7 mouse cellular contexts compared by ENCODE assay signal in the genomic region with DNA sequence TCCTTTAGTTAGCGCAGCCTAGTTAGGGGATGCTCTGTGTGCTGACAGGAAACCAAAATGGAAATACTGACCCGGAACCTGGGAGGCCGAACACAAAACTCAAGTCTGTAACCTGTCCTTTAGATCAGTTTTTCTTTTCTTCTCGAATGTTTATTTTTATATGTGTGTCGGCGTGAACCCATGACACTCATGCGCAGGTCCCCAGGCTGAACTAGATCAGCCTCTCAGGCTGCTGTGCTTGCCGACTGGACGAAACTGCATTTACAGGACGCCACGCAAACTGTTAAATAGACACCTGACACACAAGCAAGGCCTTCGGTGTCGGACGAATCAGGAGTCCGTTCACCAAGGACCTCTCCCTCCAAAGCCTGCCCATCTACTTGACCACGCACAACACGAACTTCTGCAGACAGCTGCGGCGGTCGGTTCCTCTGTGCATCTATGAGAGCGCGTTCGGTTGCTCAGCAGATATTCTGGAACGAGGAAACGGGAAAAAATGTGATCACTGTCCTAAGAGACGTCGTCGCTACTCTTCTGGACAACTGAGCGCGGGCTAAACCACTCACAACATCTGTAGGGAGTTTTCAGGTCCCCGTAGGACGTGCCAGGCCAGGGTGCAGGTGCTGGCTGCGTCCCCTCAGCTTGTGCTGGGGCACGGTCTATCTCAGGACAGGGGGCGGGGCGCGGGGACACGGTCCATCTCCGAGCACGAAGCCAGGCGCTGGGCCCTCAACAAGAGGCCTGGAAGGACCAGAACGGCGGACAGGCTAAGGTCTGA. TPM values are rescaled to one million over a fixed set of nuclear protein-coding genes. Genes with fewer than 3 reads are reported as not detected.
DNase-seq lines count a peak whose midpoint lies in the region; ATAC-seq and TF ChIP-seq lines count a peak whose summit lies in the region.

No protein-coding gene starts in this region.

- H3K9ac ChIP-seq in embryonic facial prominence, embryonic 12.5 days = peak overlapping the region; percentile 84
- H3K9ac ChIP-seq in intestine, embryonic 16.5 days (ENCODE audit: low read depth, low read length) = peak overlapping the region; percentile 77

- H3K36me3 ChIP-seq in embryonic facial prominence, embryonic 12.5 days = peaks cover 20% of the 10 kb centered on the region
- H3K36me3 ChIP-seq in intestine, embryonic 16.5 days (ENCODE audit: control insufficient read depth, insufficient read depth, low read length) = peaks cover 14% of the 10 kb centered on the region
- peaks cover 22% of the 10 kb centered on the region for H3K36me3 ChIP-seq in myocyte (ENCODE audit: control insufficient read depth, insufficient read depth)

- peaks cover 13% of the 10 kb centered on the region; the same call in 1 of the 2 replicates for H3K4me1 ChIP-seq in embryonic facial prominence, embryonic 12.5 days
- H3K4me1 ChIP-seq in intestine, embryonic 16.5 days (ENCODE audit: control insufficient read depth, insufficient read depth, low read length) = peaks cover 19% of the 10 kb centered on the region

- H3K27ac ChIP-seq in embryonic facial prominence, embryonic 12.5 days = peak overlapping the region; percentile 61
- peak overlapping the region; percentile 84 for H3K27ac ChIP-seq in intestine, embryonic 16.5 days (ENCODE audit: low read length)

- ATAC-seq in embryonic facial prominence, embryonic 12.5 days (ENCODE audit: insufficient number of reproducible peaks, insufficient read depth, low FRiP score, low TSS enrichment) = no peak
- peak; percentile 62 for ATAC-seq in intestine, embryonic 16.5 days

- no peaks in the 10 kb centered on the region for H3K9me3 ChIP-seq in embryonic facial prominence, embryonic 12.5 days
- H3K9me3 ChIP-seq in intestine, embryonic 16.5 days (ENCODE audit: control insufficient read depth, low read length) = no peaks in the 10 kb centered on the region

- H3K4me3 ChIP-seq in embryonic facial prominence, embryonic 12.5 days = peak overlapping the region; percentile 90
- peak overlapping the region; percentile 94 for H3K4me3 ChIP-seq in intestine, embryonic 16.5 days (ENCODE audit: low read length)
- H3K4me3 ChIP-seq in myocyte = peak overlapping the region; percentile 65

- H3K27me3 ChIP-seq in embryonic facial prominence, embryonic 12.5 days = no peaks in the 10 kb centered on the region
- no peaks in the 10 kb centered on the region for H3K27me3 ChIP-seq in intestine, embryonic 16.5 days (replicated peaks; ENCODE audit: control insufficient read depth, insufficient read depth, low read length)
- no peaks in the 10 kb centered on the region for H3K27me3 ChIP-seq in myocyte (ENCODE audit: control insufficient read depth, insufficient read depth, insufficient read length)

- WGBS in embryonic facial prominence, embryonic 12.5 days = 9% methylated on average over 43 of the region's 43 CpGs
- WGBS in intestine, embryonic 16.5 days = 10% methylated on average over 43 of the region's 43 CpGs

- peaks cover 19% of the 10 kb centered on the region for H3K79me2 ChIP-seq in myocyte (ENCODE audit: control insufficient read depth, insufficient read depth)

- TF ChIP-seq POLR2A in myocyte (IDR thresholded peaks at IDR 0.05; ENCODE audit: insufficient read length, low read depth) = no peak

- DNase-seq in layer of hippocampus, adult 11-12 months (ENCODE audit: low spot score) = peak; percentile 72
- DNase-seq in layer of hippocampus, postnatal 36 days = no peak
- peak; percentile 66 for DNase-seq in MEL-GATA-1-ER (ENCODE audit: extremely low read depth, low read depth)
- no peak for DNase-seq in right cerebral cortex, postnatal 25 days

- peak overlapping the region; percentile 55 for H3ac ChIP-seq in myocyte (ENCODE audit: control insufficient read depth, insufficient read length)

- peak overlapping the region; percentile 81 for H3K4me2 ChIP-seq in embryonic facial prominence, embryonic 12.5 days (replicated peaks)
- peak overlapping the region; percentile 87 for H3K4me2 ChIP-seq in intestine, embryonic 16.5 days (ENCODE audit: low read depth, low read length)
- H3K4me2 ChIP-seq in myocyte (ENCODE audit: low read depth) = peak overlapping the region; percentile 95

TF ChIP-seq in myocyte, 11 proteins besides CTCF, POLR2A, EP300 and RAD21:
- no peak for TF ChIP-seq MAX (IDR thresholded peaks at IDR 0.05; ENCODE audit: low read depth)
- peak in 1 of 3 experiments; percentile 28 for TF ChIP-seq MYOG (IDR thresholded peaks at IDR 0.05; ENCODE audit: control insufficient read depth in 1 of 3, insufficient read depth in 1 of 3, insufficient read length in 2 of 3, low read depth in 2 of 3)
- TF ChIP-seq MYOD1 (IDR thresholded peaks at IDR 0.05; ENCODE audit: control insufficient read depth in 1 of 3, insufficient read length in 2 of 3, low read depth in 2 of 3) = no peak
- no peak for TF ChIP-seq TCF12 (IDR thresholded peaks at IDR 0.05; ENCODE audit: insufficient read depth, poor library complexity, severe bottlenecking)
- no peak for TF ChIP-seq TCF3 (IDR thresholded peaks at IDR 0.05; ENCODE audit: insufficient read length, low read depth)
- no peak for TF ChIP-seq E2F4 (IDR thresholded peaks at IDR 0.05; ENCODE audit: insufficient read depth)
TF ChIP-seq in myocyte: peak in this region for 1.

RNA-seq across cellular contexts. Expression of gene Dazap2, which starts 0.7 kb away (rescaled TPM):
- 100 to 1,000 TPM; 108 to 109 TPM for total RNA-seq in layer of hippocampus, postnatal 36 days (2021)
- 124 and 130 TPM in 2 replicates for polyA plus RNA-seq in embryonic facial prominence, embryonic 12.5 days (2016; fragmentation: Nextera tagmentation; extraction: Ambion mirVana)
- polyA plus RNA-seq in intestine, embryonic 16.5 days (2015; fragmentation: Nextera tagmentation; extraction: Ambion mirVana) = 301 and 320 TPM in 2 replicates
- 154 TPM for polyA plus RNA-seq in myocyte (2012; fragmentation: generic; extraction: Trizol)

RNA-seq across cellular contexts. Expression of gene Pou6f1, which starts 14.6 kb away (rescaled TPM):
- 100 to 1,000 TPM; 105 to 106 TPM for total RNA-seq in layer of hippocampus, postnatal 36 days (2021)
- polyA plus RNA-seq in embryonic facial prominence, embryonic 12.5 days (2016; fragmentation: Nextera tagmentation; extraction: Ambion mirVana) = 9.0 and 11.3 TPM in 2 replicates
- polyA plus RNA-seq in intestine, embryonic 16.5 days (2015; fragmentation: Nextera tagmentation; extraction: Ambion mirVana) = 3.1 and 3.2 TPM in 2 replicates
- polyA plus RNA-seq in myocyte (2012; fragmentation: generic; extraction: Trizol) = 7.7 TPM

RNA-seq across cellular contexts. Expression of gene Smagp, which starts 22.3 kb away (rescaled TPM):
- total RNA-seq in layer of hippocampus, postnatal 36 days (2021) = 1 to 10 TPM; 1.7 to 2.1 TPM
- polyA plus RNA-seq in embryonic facial prominence, embryonic 12.5 days (2016; fragmentation: Nextera tagmentation; extraction: Ambion mirVana) = 5.9 and 7.2 TPM in 2 replicates
- polyA plus RNA-seq in intestine, embryonic 16.5 days (2015; fragmentation: Nextera tagmentation; extraction: Ambion mirVana) = 47.9 and 51.3 TPM in 2 replicates
- polyA plus RNA-seq in myocyte (2012; fragmentation: generic; extraction: Trizol) = 2.0 TPM

RNA-seq across cellular contexts. Expression of gene Bin2, which starts 54.9 kb away (rescaled TPM):
- 1 to 10 TPM; 5.3 to 5.6 TPM for total RNA-seq in layer of hippocampus, postnatal 36 days (2021)
- 2.2 and 2.4 TPM in 2 replicates for polyA plus RNA-seq in embryonic facial prominence, embryonic 12.5 days (2016; fragmentation: Nextera tagmentation; extraction: Ambion mirVana)
- polyA plus RNA-seq in intestine, embryonic 16.5 days (2015; fragmentation: Nextera tagmentation; extraction: Ambion mirVana) = 8.0 and 9.2 TPM in 2 replicates
- polyA plus RNA-seq in myocyte (2012; fragmentation: generic; extraction: Trizol) = not detected

Comparison
In these comparisons a context has a peak if more than half of its experiments do, and no peak if none do; other contexts are left out.
1. DNase-seq: peak in layer of hippocampus, adult 11-12 months (single experiment) and MEL-GATA-1-ER (single experiment); none in layer of hippocampus, postnatal 36 days (0 of 2) and right cerebral cortex, postnatal 25 days (single experiment).
2. Peak in every context shown above with its lines, with median percentiles within 50 percentile points of each other: H3K4me2 ChIP-seq and H3K4me3 ChIP-seq.